Mouse (Mus musculus) olfactory bulb, adult 2 months (tissue): ENCODE results near the gene Sdhc.

Experiments
- CTCF ChIP-seq: fragments of 200-500 bp; IDR thresholded peaks from 2 replicates; pipeline ENCODE4 v1.5.1; 2012; ENCODE audit warnings: low read depth, mild to moderate bottlenecking, low read length, moderate library complexity; ENCODE audit not compliant: insufficient read depth
- POLR2A ChIP-seq: fragments of 200-500 bp; IDR thresholded peaks from 2 replicates; pipeline ENCODE4 v1.6.1; 2012; ENCODE audit warnings: mild to moderate bottlenecking, low read depth, low read length, moderate library complexity; ENCODE audit not compliant: insufficient read depth

DNA sequence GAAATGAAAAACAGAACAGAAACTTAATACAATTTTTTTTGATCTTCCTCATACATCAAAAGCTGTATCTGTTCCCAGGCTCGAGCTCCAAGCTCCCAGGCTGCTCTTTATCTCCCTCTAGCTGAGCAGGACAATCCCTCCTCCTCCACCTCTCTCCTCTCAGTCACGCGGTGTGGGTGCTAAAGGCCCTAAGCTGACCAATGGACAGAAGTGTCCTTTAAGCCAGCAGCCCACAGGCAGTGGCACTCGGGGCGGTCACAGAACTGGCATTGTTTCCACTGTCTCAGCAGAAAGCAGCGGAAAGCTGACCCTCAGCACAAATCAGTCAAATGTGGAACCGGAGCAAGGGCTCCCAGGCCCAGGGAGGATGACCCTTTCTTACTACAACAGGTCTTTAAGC, 21.2 kb downstream of the Sdhc start:
- TF ChIP-seq CTCF (no peak), POLR2A (no peak)
